Mouse (Mus musculus) lung, postnatal 0 days (tissue): Measurements from ENCODE around the gene Gm6685.
"Not testable (repeated sequence)": the region's sequence is repeated elsewhere in the genome, so short reads cannot be mapped to it uniquely, and the experiment has no call there.

Source experiments
- CTCF ChIP-seq: IDR thresholded peaks from 2 replicates; pipeline ENCODE4 v1.5.1; 2016; ENCODE audit warnings: antibody characterized with exemption, mild to moderate bottlenecking
- EP300 ChIP-seq: IDR thresholded peaks from 2 replicates; pipeline ENCODE4 v1.6.1; 2016; ENCODE audit warnings: antibody characterized with exemption, mild to moderate bottlenecking, control low read depth

DNA sequence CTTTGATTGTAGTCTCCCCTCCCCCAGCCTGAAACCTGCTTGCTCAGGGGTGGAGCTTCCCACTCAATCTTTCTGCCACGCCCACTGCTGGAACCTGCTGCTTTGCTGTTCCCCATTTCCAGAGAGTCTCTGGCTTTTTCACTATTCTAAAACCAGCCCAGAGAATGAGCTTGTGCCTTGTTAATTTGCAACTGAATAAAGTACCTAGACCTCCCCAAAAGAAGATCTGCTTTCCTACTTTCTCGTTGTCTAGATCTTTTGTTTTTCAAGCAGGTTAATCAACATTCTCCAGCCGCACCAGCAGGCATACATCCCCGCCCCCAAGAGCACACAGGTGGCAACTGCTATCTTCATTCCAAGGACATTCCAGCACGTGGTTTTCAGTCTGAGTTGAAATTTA, 31.7 kb upstream of the Gm6685 start:
- TF ChIP-seq CTCF, EP300: not testable (repeated sequence)
